Mouse (Mus musculus): ENCODE measurements around the gene Cd82. TPM values are rescaled to one million over a fixed set of nuclear protein-coding genes. Genes with fewer than 3 reads are reported as not detected.

Gene Cd82
- polyA plus RNA-seq (2017; shearing (Covaris generic)): 244 TPM

GRCm38 (mm10) chr2:93462760-93463159, at the start of gene Cd82:
Cd82 (minus strand) TSS chr2:93463140.

Other genes starting within 250 kb of the Cd82 start
- 0.09 TPM for gene Tspan18, start 128.6 kb downstream of the Cd82 start, polyA plus RNA-seq (2017; shearing (Covaris generic))
- gene Gm10803, start 97.4 kb upstream of the Cd82 start, polyA plus RNA-seq (2017; shearing (Covaris generic)): not detected
- not detected for gene Alx4, start 179.2 kb upstream of the Cd82 start, polyA plus RNA-seq (2017; shearing (Covaris generic))